Mouse (Mus musculus) limb, embryonic 15.5 days (tissue): ENCODE measurements around the gene Ykt6. TPM values are rescaled to one million over a fixed set of nuclear protein-coding genes. Genes with fewer than 3 reads are reported as not detected.
"Not testable (repeated sequence)": the region's sequence is repeated elsewhere in the genome, so short reads cannot be mapped to it uniquely, and the experiment has no call there.

Experiments used
- ATAC-seq: fragments of 200-750 bp; cut with Nextera tagmentation; 2 replicates; pipeline ENCODE4 v1.8.0; 2017; ENCODE audit warnings: low read depth, moderate TSS enrichment; ENCODE audit not compliant: insufficient number of reproducible peaks, low FRiP score, low TSS enrichment
- H3K27ac ChIP-seq: fragments of 300-500 bp; sonication (generic); 2 replicates; pipeline ENCODE4 v1.5.1; 2015; ENCODE audit warnings: moderate library complexity, mild to moderate bottlenecking, inconsistent platforms
- H3K27me3 ChIP-seq: fragments of 300-500 bp; sonication (generic); 2 replicates; pipeline ENCODE4 v1.6.1; 2015; ENCODE audit warnings: inconsistent platforms
- H3K36me3 ChIP-seq: fragments of 300-500 bp; sonication (generic); 2 replicates; pipeline ENCODE4 v1.6.1; 2015; ENCODE audit warnings: inconsistent platforms
- H3K4me1 ChIP-seq: fragments of 300-500 bp; sonication (generic); 2 replicates; pipeline ENCODE4 v1.6.1; 2015; ENCODE audit warnings: inconsistent platforms
- H3K4me2 ChIP-seq: fragments of 300-500 bp; sonication (generic); 2 replicates; pipeline ENCODE4 v1.6.1; 2015; ENCODE audit warnings: mild to moderate bottlenecking, inconsistent platforms
- H3K4me3 ChIP-seq: fragments of 300-500 bp; sonication (generic); 2 replicates; pipeline ENCODE4 v1.5.1; 2015; ENCODE audit warnings: mild to moderate bottlenecking, inconsistent platforms
- H3K9ac ChIP-seq: fragments of 300-500 bp; sonication (generic); 2 replicates; pipeline ENCODE4 v1.6.1; 2015; ENCODE audit warnings: inconsistent platforms
- H3K9me3 ChIP-seq: fragments of 300-500 bp; sonication (generic); 2 replicates; pipeline ENCODE4 v1.6.1; 2016; ENCODE audit warnings: inconsistent platforms
- WGBS: fragments of 180-500 bp; shearing (Covaris S2); methylation state at CpG from one replicate; pipeline ENCODE4 v1.1.7; 2015; 5-methylcytosine and 5-hydroxymethylcytosine counted together
- polyA plus RNA-seq: library from polyadenylated mRNA; unstranded; fragments of >200 nt; fragmentation: Nextera tagmentation; extraction: Ambion mirVana; gene quantifications from 2 replicates; pipeline ENCODE4 v1.2.1, GENCODE M21; 2015

Gene Ykt6
- polyA plus RNA-seq, 1 experiment from 2014 or later = 77.4 TPM

- Histone ChIP-seq H3K27me3 (no peaks in the 10 kb centered on the region), H3K36me3 (no peaks in the 10 kb centered on the region), H3K4me1 (peaks cover 2% of the 10 kb centered on the region; the same call in 1 of the 2 replicates), H3K4me2 (no peak overlapping the region), H3K9me3 (no peaks in the 10 kb centered on the region), H3K4me3 (no peak overlapping the region), H3K27ac (no peak overlapping the region), H3K9ac (no peak overlapping the region)
- 92% methylated on average over 4 of the region's 4 CpGs for WGBS
- ATAC-seq = no peak
Measured at GRCm38 (mm10) chr11:5919606-5920005, 35.9 kb upstream of the Ykt6 start.

GRCm38 (mm10) chr11:5920323-5920960, 35.1 kb upstream of the Ykt6 start:
- 30% methylated on average over 16 of the region's 17 CpGs for WGBS
- Histone ChIP-seq H3K4me2 (no peak overlapping the region), H3K4me1 (peaks cover 2% of the 10 kb centered on the region; the same call in 1 of the 2 replicates), H3K4me3 (no peak overlapping the region), H3K9ac (no peak overlapping the region), H3K27ac (no peak overlapping the region), H3K36me3 (no peaks in the 10 kb centered on the region), H3K27me3 (no peaks in the 10 kb centered on the region), H3K9me3 (no peaks in the 10 kb centered on the region)
- ATAC-seq = no peak

GRCm38 (mm10) chr11:5924699-5925098, 30.8 kb upstream of the Ykt6 start:
- peaks cover 2% of the 10 kb centered on the region; the same call in 1 of the 2 replicates for H3K4me1 ChIP-seq
- WGBS = 44% methylated on average over 8 of the region's 8 CpGs
- no peak for ATAC-seq

GRCm38 (mm10) chr11:5926696-5927220, 28.7 kb upstream of the Ykt6 start:
- no peaks in the 10 kb centered on the region for H3K27me3 ChIP-seq
- H3K27ac ChIP-seq = no peak overlapping the region
- no peak for ATAC-seq

More at GRCm38 (mm10) chr11:5924699-5925098, 30.8 kb upstream of the Ykt6 start:
- H3K4me2 ChIP-seq = no peak overlapping the region
- no peaks in the 10 kb centered on the region for H3K9me3 ChIP-seq
- H3K27ac ChIP-seq = no peak overlapping the region
- no peaks in the 10 kb centered on the region for H3K27me3 ChIP-seq
- H3K9ac ChIP-seq = no peak overlapping the region
- H3K36me3 ChIP-seq = no peaks in the 10 kb centered on the region
- no peak overlapping the region for H3K4me3 ChIP-seq

GRCm38 (mm10) chr11:5930578-5930977, 24.9 kb upstream of the Ykt6 start:
- H3K9ac ChIP-seq = no peak overlapping the region
- no peaks in the 10 kb centered on the region for H3K27me3 ChIP-seq
- no peaks in the 10 kb centered on the region for H3K9me3 ChIP-seq
- H3K4me1 ChIP-seq = no peaks in the 10 kb centered on the region
- WGBS = 63% methylated on average over 1 of the region's 1 CpGs
- no peaks in the 10 kb centered on the region for H3K36me3 ChIP-seq
- no peak overlapping the region for H3K4me2 ChIP-seq
- ATAC-seq = no peak
- no peak overlapping the region for H3K4me3 ChIP-seq
- H3K27ac ChIP-seq = no peak overlapping the region

More at GRCm38 (mm10) chr11:5926696-5927220, 28.7 kb upstream of the Ykt6 start:
- no peaks in the 10 kb centered on the region for H3K36me3 ChIP-seq
- H3K4me1 ChIP-seq = no peaks in the 10 kb centered on the region
- no peak overlapping the region for H3K4me2 ChIP-seq
- 80% methylated on average over 3 of the region's 3 CpGs for WGBS
- no peak overlapping the region for H3K4me3 ChIP-seq
- H3K9me3 ChIP-seq = no peaks in the 10 kb centered on the region
- H3K9ac ChIP-seq = no peak overlapping the region

- ATAC-seq, H3K9ac ChIP-seq: not testable (repeated sequence)
- WGBS = 80% methylated on average over 6 of the region's 6 CpGs
Measured at GRCm38 (mm10) chr11:5931947-5932346, 23.5 kb upstream of the Ykt6 start.

GRCm38 (mm10) chr11:5934531-5934930, 21.0 kb upstream of the Ykt6 start:
- 91% methylated on average over 11 of the region's 11 CpGs for WGBS
- not testable (repeated sequence) for H3K4me1 ChIP-seq, ATAC-seq, H3K27ac ChIP-seq, H3K36me3 ChIP-seq, H3K9me3 ChIP-seq, H3K27me3 ChIP-seq, H3K9ac ChIP-seq, H3K4me2 ChIP-seq, H3K4me3 ChIP-seq

More at GRCm38 (mm10) chr11:5931947-5932346, 23.5 kb upstream of the Ykt6 start:
- not testable (repeated sequence) for H3K27ac ChIP-seq, H3K27me3 ChIP-seq, H3K4me1 ChIP-seq, H3K4me3 ChIP-seq, H3K36me3 ChIP-seq, H3K4me2 ChIP-seq, H3K9me3 ChIP-seq

- ATAC-seq = no peak
- Histone ChIP-seq H3K4me2 (no peak overlapping the region), H3K27ac (no peak overlapping the region), H3K4me3 (no peak overlapping the region), H3K4me1 (peaks cover 1% of the 10 kb centered on the region; the same call in 1 of the 2 replicates), H3K9me3 (no peaks in the 10 kb centered on the region), H3K9ac (no peak overlapping the region), H3K27me3 (no peaks in the 10 kb centered on the region), H3K36me3 (no peaks in the 10 kb centered on the region)
- WGBS = 55% methylated on average over 6 of the region's 6 CpGs
Measured at GRCm38 (mm10) chr11:5942966-5943365, 12.5 kb upstream of the Ykt6 start.

- Histone ChIP-seq H3K4me3 (no peak overlapping the region), H3K27me3 (no peaks in the 10 kb centered on the region), H3K4me2 (no peak overlapping the region), H3K36me3 (no peaks in the 10 kb centered on the region), H3K9ac (no peak overlapping the region), H3K27ac (no peak overlapping the region), H3K4me1 (peaks cover 16% of the 10 kb centered on the region), H3K9me3 (no peaks in the 10 kb centered on the region)
- no peak for ATAC-seq
- 70% methylated on average over 2 of the region's 2 CpGs for WGBS
Measured at GRCm38 (mm10) chr11:5945096-5945495, 10.4 kb upstream of the Ykt6 start.

GRCm38 (mm10) chr11:5947796-5948195, 7.7 kb upstream of the Ykt6 start:
- Histone ChIP-seq H3K9me3 (no peaks in the 10 kb centered on the region), H3K4me3 (no peak overlapping the region), H3K36me3 (no peaks in the 10 kb centered on the region), H3K27ac (no peak overlapping the region), H3K9ac (no peak overlapping the region), H3K27me3 (no peaks in the 10 kb centered on the region), H3K4me1 (peaks cover 16% of the 10 kb centered on the region), H3K4me2 (no peak overlapping the region)
- no peak for ATAC-seq
- 47% methylated on average over 4 of the region's 4 CpGs for WGBS

- no peak for ATAC-seq
- H3K4me2 ChIP-seq = no peak overlapping the region
- H3K9me3 ChIP-seq = no peaks in the 10 kb centered on the region
- H3K9ac ChIP-seq = no peak overlapping the region
- H3K4me3 ChIP-seq = no peak overlapping the region
- 36% methylated on average over 10 of the region's 10 CpGs for WGBS
- no peaks in the 10 kb centered on the region for H3K36me3 ChIP-seq
- H3K4me1 ChIP-seq = peaks cover 16% of the 10 kb centered on the region
- peak overlapping the region; percentile 22; the same call in 1 of the 2 replicates for H3K27ac ChIP-seq
- H3K27me3 ChIP-seq = no peaks in the 10 kb centered on the region
Measured at GRCm38 (mm10) chr11:5948546-5949250, 6.8 kb upstream of the Ykt6 start.
